Mouse (Mus musculus): ENCODE data around the gene Casp6. TPM values are rescaled to one million over a fixed set of nuclear protein-coding genes. Genes with fewer than 3 reads are reported as not detected.

Casp6 gene
- polyA plus RNA-seq, 1 experiment from 2014 or later: 24.4 TPM

DNA sequence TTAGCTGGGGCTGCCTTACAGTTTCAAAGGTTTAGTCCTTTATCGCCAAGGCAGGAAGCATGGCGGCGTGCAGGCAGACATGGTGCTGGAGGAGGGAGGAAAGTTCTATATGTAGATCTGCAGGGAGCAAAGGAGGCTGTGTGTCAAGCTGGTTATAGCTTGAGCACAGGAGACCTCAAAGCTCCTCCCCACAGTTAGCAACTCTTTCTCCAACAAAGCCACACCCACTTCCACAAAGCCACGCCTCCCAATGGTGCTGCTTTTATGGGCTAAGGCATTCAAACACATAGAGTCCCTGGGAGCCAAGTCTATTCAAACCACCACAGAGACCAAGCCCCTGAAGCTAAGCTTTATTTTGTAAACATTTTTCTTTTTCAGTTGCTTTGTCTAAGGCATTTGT is 2.3 kb upstream of the Casp6 start:
- Histone ChIP-seq H3K27ac (no peak overlapping the region), H3K4me3 (ENCODE audit: inconsistent target) (no peak overlapping the region), H3K79me2 (ENCODE audit: inconsistent target) (no peaks in the 10 kb centered on the region), H3K36me3 (ENCODE audit: inconsistent target) (no peaks in the 10 kb centered on the region)
- 91% methylated on average over 4 of the region's 4 CpGs for WGBS (ENCODE audit: missing documents)

- H3K27ac ChIP-seq: no peak overlapping the region
- no peaks in the 10 kb centered on the region; the same call in 1 of the 2 replicates for H3K36me3 ChIP-seq (ENCODE audit: inconsistent target)
- no peaks in the 10 kb centered on the region for H3K79me2 ChIP-seq (ENCODE audit: inconsistent target)
- H3K4me3 ChIP-seq (ENCODE audit: inconsistent target): no peak overlapping the region
- WGBS (ENCODE audit: missing documents): 78% methylated on average over 3 of the region's 3 CpGs
Measured at GRCm38 (mm10) chr3:129903369-129903768, 2.1 kb downstream of the Casp6 start.

DNA sequence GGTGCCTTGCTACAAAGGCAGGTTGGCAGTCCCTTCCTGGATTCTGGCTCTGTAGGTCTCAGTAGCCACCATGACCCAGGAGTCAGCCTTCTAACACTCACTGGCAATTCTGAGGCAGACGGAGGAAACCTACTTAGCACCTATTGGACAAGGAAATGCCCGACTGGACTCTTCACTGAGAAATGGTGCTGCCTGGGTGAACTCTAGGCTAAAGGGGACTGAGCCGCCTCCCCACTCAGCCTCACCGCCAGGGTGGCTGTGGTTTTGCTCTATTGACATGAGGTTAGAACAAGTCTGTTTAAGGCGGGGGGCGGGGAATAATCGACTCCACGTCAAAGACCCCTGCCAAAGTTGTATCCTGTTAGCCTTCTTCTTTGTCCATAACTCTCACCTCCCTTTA is 2.6 kb downstream of the Casp6 start:
- 55% methylated on average over 8 of the region's 8 CpGs for WGBS (ENCODE audit: missing documents)
- peaks cover 5% of the 10 kb centered on the region; the same call in 1 of the 2 replicates for H3K36me3 ChIP-seq (ENCODE audit: inconsistent target)
- H3K27ac ChIP-seq: no peak overlapping the region
- no peaks in the 10 kb centered on the region for H3K79me2 ChIP-seq (ENCODE audit: inconsistent target)
- no peak overlapping the region for H3K4me3 ChIP-seq (ENCODE audit: inconsistent target)

GRCm38 (mm10) chr3:129904381-129905132 is 3.3 kb downstream of the Casp6 start:
- 42% methylated on average over 7 of the region's 7 CpGs for WGBS (ENCODE audit: missing documents)
- Histone ChIP-seq H3K36me3 (ENCODE audit: inconsistent target) (peaks cover 12% of the 10 kb centered on the region; the same call in 1 of the 2 replicates), H3K4me3 (ENCODE audit: inconsistent target) (no peak overlapping the region), H3K27ac (no peak overlapping the region), H3K79me2 (ENCODE audit: inconsistent target) (no peaks in the 10 kb centered on the region)

DNA sequence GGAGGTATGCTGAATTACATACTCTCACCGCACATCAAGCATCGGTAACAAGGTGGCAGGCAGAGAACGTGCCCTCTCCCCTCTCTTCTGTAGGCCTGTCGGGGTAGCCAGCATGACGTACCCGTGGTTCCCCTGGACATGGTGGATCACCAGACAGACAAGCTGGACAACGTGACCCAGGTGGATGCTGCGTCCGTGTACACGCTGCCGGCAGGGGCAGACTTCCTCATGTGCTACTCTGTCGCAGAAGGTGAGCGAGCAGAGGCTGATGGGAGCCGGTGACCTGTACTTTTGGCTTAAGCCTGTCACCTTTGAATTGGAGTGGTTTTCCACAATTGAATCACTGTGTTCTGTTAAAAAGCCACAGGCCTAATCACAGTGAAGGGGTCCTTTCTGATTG is 10.8 kb downstream of the Casp6 start:
- Histone ChIP-seq H3K79me2 (ENCODE audit: inconsistent target) (no peaks in the 10 kb centered on the region), H3K36me3 (ENCODE audit: inconsistent target) (peaks cover 76% of the 10 kb centered on the region), H3K27ac (no peak overlapping the region), H3K4me3 (ENCODE audit: inconsistent target) (no peak overlapping the region)
- WGBS (ENCODE audit: missing documents): 93% methylated on average over 12 of the region's 14 CpGs

DNA sequence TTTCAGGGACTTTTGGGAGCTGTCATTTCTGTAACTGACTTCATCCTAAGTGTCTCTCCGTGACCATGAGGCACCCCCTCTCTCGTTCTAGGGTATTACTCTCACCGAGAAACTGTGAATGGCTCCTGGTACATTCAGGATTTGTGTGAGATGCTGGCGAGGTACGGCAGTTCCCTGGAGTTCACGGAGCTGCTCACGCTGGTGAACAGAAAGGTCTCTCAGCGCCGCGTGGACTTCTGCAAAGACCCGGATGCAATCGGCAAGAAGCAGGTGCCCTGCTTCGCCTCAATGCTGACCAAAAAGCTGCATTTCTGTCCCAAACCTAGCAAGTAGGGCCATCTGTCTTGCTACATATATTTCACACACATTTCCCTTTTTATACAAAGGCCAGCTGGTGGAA is 12.0 kb downstream of the Casp6 start:
- Histone ChIP-seq H3K4me3 (ENCODE audit: inconsistent target) (no peak overlapping the region), H3K27ac (no peak overlapping the region), H3K79me2 (ENCODE audit: inconsistent target) (no peaks in the 10 kb centered on the region), H3K36me3 (ENCODE audit: inconsistent target) (peaks cover 78% of the 10 kb centered on the region)
- whole genome bisulfite sequencing (ENCODE audit: missing documents): 93% methylated on average over 13 of the region's 13 CpGs

DNA sequence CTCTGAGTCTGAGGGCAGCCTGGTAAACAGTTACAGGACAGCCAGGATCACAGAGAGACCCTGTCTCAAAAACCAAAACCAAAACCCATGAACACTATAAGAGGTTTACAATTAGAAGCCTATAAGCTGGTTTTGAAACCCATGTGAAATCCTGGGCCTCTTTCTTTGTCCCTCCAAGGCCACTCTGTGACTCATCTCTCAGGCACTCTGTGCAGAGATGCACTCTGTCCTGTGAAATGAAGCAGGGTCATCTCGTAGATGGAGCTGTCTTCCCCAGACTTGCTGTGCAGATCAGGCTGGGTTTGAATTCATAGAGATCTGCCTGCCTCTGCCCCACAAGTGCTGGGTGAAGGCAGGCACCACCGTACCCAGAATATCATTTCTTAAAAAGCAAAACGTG is 16.2 kb downstream of the Casp6 start:
- 92% methylated on average over 3 of the region's 3 CpGs for WGBS (ENCODE audit: missing documents)
- H3K27ac ChIP-seq: no peak overlapping the region

DNA sequence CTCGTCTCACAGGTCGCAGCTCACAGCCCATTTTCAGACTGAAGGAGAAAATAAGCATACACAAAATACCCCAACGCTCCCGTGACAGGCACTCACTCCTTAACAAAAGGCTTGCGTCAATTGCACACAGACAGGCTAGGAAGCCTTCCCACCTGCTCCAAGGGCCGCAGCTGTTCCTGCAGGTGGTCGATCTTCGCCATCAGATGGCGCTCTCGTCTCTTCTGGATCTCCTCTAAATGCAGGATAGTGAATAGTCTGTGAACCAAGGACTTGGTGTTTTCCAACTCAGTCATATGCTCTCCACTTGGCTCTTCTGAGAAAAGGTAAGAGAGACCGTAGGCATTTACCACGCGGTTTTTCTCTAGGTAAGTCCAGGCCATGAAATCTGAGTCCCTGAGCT is 17.2 kb downstream of the Casp6 start:
- Histone ChIP-seq H3K79me2 (ENCODE audit: inconsistent target) (no peaks in the 10 kb centered on the region), H3K36me3 (ENCODE audit: inconsistent target) (peaks cover 35% of the 10 kb centered on the region; the same call in 1 of the 2 replicates), H3K27ac (no peak overlapping the region), H3K4me3 (ENCODE audit: inconsistent target) (no peak overlapping the region)
- 36% methylated on average over 13 of the region's 13 CpGs for WGBS (ENCODE audit: missing documents)

More for the DNA sequence above, 16.2 kb downstream of the Casp6 start:
- peaks cover 45% of the 10 kb centered on the region for H3K36me3 ChIP-seq (ENCODE audit: inconsistent target)
- no peaks in the 10 kb centered on the region for H3K79me2 ChIP-seq (ENCODE audit: inconsistent target)
- no peak overlapping the region for H3K4me3 ChIP-seq (ENCODE audit: inconsistent target)

DNA sequence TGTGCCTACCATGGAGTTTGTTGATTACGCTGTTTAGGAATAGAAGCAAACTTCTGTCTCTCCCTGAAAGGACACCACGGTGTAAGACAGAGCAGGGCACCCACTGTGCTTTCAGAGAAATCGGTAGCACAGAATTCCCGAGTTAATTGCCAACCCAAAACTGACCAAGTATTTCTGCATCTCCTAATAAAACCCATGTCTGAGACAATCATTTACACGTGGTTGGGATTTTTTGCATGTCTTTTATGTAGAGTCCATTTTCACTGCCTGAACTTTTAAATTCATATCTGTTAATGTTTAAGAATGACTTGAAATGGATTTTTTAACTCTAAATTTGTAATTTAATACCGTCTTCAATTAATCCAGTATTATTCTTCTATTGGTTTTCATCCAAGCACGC is 22.4 kb downstream of the Casp6 start:
- WGBS (ENCODE audit: missing documents): 94% methylated on average over 7 of the region's 7 CpGs
- H3K4me3 ChIP-seq (ENCODE audit: inconsistent target): no peak overlapping the region
- H3K27ac ChIP-seq: no peak overlapping the region
- no peaks in the 10 kb centered on the region; the same call in 1 of the 2 replicates for H3K36me3 ChIP-seq (ENCODE audit: inconsistent target)
- H3K79me2 ChIP-seq (ENCODE audit: inconsistent target): no peaks in the 10 kb centered on the region

- Histone ChIP-seq H3K4me3 (ENCODE audit: inconsistent target) (no peak overlapping the region), H3K27ac (no peak overlapping the region), H3K36me3 (ENCODE audit: inconsistent target) (no peaks in the 10 kb centered on the region; the same call in 1 of the 2 replicates), H3K79me2 (ENCODE audit: inconsistent target) (no peaks in the 10 kb centered on the region)
- WGBS (ENCODE audit: missing documents): 89% methylated on average over 3 of the region's 3 CpGs
Measured at GRCm38 (mm10) chr3:129925861-129926260, 24.6 kb downstream of the Casp6 start.

DNA sequence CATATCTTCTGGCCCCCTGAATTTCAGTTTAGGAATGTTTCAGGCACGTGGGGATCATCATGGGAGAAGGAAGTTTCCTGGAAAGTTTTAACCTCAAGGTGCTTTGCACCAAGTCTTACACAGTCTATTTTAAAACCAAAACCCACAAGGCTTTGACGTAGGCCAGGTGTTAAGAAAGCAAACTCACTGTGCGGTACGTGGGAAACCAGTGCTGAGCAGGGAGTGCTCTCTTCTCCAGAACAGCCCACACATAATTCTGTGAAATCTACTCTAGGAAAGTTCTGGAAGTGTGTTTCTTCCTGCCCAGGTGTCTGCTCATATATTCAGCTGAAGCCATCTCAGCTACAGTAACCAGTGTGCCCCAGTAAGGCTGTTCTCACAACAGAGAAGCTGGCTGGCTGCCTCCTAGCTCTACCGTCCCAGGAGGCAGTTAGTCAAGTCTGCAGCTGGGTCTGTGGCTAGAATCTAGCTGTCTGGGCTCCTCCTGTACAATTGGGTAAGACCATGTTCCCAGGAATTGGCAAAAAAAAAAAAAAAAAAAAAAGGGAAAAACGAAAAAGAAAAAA is 29.1 kb downstream of the Casp6 start:
- H3K4me3 ChIP-seq (ENCODE audit: inconsistent target): no peak overlapping the region
- no peak overlapping the region for H3K27ac ChIP-seq
- H3K36me3 ChIP-seq (ENCODE audit: inconsistent target): no peaks in the 10 kb centered on the region
- 73% methylated on average over 5 of the region's 6 CpGs for WGBS (ENCODE audit: missing documents)
- no peaks in the 10 kb centered on the region for H3K79me2 ChIP-seq (ENCODE audit: inconsistent target)

- 45% methylated on average over 4 of the region's 4 CpGs for WGBS (ENCODE audit: missing documents)
- no peak overlapping the region for H3K4me3 ChIP-seq (ENCODE audit: inconsistent target)
- no peaks in the 10 kb centered on the region for H3K79me2 ChIP-seq (ENCODE audit: inconsistent target)
- no peak overlapping the region for H3K27ac ChIP-seq
- no peaks in the 10 kb centered on the region for H3K36me3 ChIP-seq (ENCODE audit: inconsistent target)
Measured at GRCm38 (mm10) chr3:129932443-129932842, 31.2 kb downstream of the Casp6 start.

DNA sequence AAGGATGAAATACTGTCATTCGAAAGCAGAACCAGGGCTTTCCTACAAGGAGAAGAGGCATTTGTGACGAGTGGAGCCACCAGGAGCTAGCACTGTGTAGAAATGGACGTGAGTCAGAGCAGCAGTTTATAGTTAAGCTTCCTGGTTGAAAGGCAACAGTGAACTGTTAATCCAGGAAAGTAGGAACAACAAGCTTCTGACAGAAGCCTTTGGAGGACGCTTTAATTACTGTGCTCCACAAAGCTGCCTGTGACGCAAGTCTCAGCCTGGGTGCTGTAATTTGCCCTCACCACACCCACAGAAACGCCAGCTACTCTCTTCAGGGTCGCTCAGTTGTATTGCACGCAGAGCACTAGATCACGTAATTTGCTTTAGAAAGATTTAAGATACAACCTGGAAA is 35.3 kb downstream of the Casp6 start:
- Histone ChIP-seq H3K36me3 (ENCODE audit: inconsistent target) (no peaks in the 10 kb centered on the region), H3K4me3 (ENCODE audit: inconsistent target) (no peak overlapping the region), H3K27ac (0 out of 2 replicates have a peak overlapping the region, but pooled peaks have one; percentile 7), H3K79me2 (ENCODE audit: inconsistent target) (peaks cover 6% of the 10 kb centered on the region; the same call in 1 of the 2 replicates)
- 22% methylated on average over 9 of the region's 9 CpGs for WGBS (ENCODE audit: missing documents)

- H3K79me2 ChIP-seq (ENCODE audit: inconsistent target): peaks cover 10% of the 10 kb centered on the region; the same call in 1 of the 2 replicates
- no peak overlapping the region for H3K27ac ChIP-seq
- WGBS (ENCODE audit: missing documents): 51% methylated on average over 3 of the region's 3 CpGs
- H3K4me3 ChIP-seq (ENCODE audit: inconsistent target): no peak overlapping the region
- no peaks in the 10 kb centered on the region for H3K36me3 ChIP-seq (ENCODE audit: inconsistent target)
Measured at GRCm38 (mm10) chr3:129937848-129938247, 36.6 kb downstream of the Casp6 start.

DNA sequence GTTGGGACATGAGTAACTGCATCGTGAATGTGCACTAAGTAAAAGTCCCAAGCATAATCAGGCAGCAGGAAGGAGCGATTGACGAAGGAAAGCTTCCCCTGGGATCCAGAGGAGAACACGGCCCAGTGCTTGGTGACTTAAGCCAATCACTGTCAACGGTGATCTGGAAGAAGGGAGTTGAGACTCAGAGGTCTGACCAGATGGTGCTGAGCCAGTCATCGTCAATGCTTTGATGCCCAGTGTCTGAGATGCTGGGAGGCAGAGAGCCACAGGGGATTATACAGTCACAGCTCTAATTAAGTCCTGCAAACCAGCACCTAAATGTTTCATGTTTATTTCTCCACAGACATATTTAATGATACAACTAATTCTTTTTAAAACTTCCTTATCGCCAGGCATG is 37.8 kb downstream of the Casp6 start:
- 92% methylated on average over 7 of the region's 7 CpGs for WGBS (ENCODE audit: missing documents)
- Histone ChIP-seq H3K36me3 (ENCODE audit: inconsistent target) (no peaks in the 10 kb centered on the region), H3K27ac (no peak overlapping the region), H3K79me2 (ENCODE audit: inconsistent target) (peaks cover 14% of the 10 kb centered on the region; the same call in 1 of the 2 replicates), H3K4me3 (ENCODE audit: inconsistent target) (no peak overlapping the region)
